Mouse (Mus musculus) G1E (cell line): ENCODE measurements around the gene Olfr325. TPM values are rescaled to one million over a fixed set of nuclear protein-coding genes. Genes with fewer than 3 reads are reported as not detected.

Experiments used
- ATAC-seq: 2 replicates; pipeline ENCODE4 v1.8.0; 2016; ENCODE audit warnings: mild to moderate bottlenecking; ENCODE audit not compliant: insufficient number of reproducible peaks, poor library complexity, low FRiP score, severe bottlenecking; ENCODE audit errors: extremely low read depth
- DNase-seq: peaks from one replicate; pipeline ENCODE4 v3.0.0; 2012; ENCODE audit warnings: low spot score
- H3K27me3 ChIP-seq: 2 replicates; pipeline ENCODE4 v1.6.1; 2012; ENCODE audit warnings: mild to moderate bottlenecking, low read length, inconsistent platforms; ENCODE audit not compliant: insufficient read depth
- H3K36me3 ChIP-seq: replicated peaks from 2 replicates; pipeline ENCODE3; 2012; ENCODE audit warnings: mild to moderate bottlenecking, inconsistent platforms
- H3K4me1 ChIP-seq: 2 replicates; pipeline ENCODE4 v1.6.1; 2012; ENCODE audit warnings: low read depth, low read length, inconsistent platforms, mixed read lengths; ENCODE audit not compliant: insufficient read depth
- H3K4me3 ChIP-seq: 2 replicates; pipeline ENCODE4 v1.5.1; 2012; ENCODE audit warnings: low read depth, mild to moderate bottlenecking, inconsistent platforms, low read length, moderate library complexity, mixed read lengths
- H3K9me3 ChIP-seq: replicated peaks from 2 replicates; pipeline ENCODE4 v1.6.1; 2012; ENCODE audit warnings: inconsistent platforms
- CTCF ChIP-seq: IDR thresholded peaks from 2 replicates; pipeline ENCODE4 v1.5.1; 2012; ENCODE audit warnings: low read depth, low read length, inconsistent platforms, mixed read lengths
- GATA1 ChIP-seq: IDR thresholded peaks from 2 replicates; pipeline ENCODE4 v1.6.1; 2012; ENCODE audit warnings: borderline replicate concordance, low read length, inconsistent platforms, mixed read lengths
- GATA2 ChIP-seq: IDR thresholded peaks from 2 replicates; pipeline ENCODE4 v1.6.1; 2012; ENCODE audit warnings: low read depth, low read length, inconsistent platforms, borderline replicate concordance
- POLR2AphosphoS5 ChIP-seq: IDR thresholded peaks from 2 replicates; pipeline ENCODE4 v1.6.1; 2012; ENCODE audit warnings: low read depth, low read length, inconsistent platforms; ENCODE audit not compliant: insufficient replicate concordance
- TAL1 ChIP-seq: conservative IDR thresholded peaks from 2 replicates; pipeline ENCODE4 v1.6.1; 2012; ENCODE audit warnings: low read depth, low read length, inconsistent platforms, mixed read lengths
- polyA plus RNA-seq: library from polyadenylated mRNA; stranded (reverse); fragments of >175 nt; gene quantifications from 2 replicates; pipeline ENCODE4 v1.2.3, GENCODE M21; 2012
- total RNA-seq, 2 experiments: library from RNA; stranded (forward) in 1 of 2; stranded (reverse) in 1 of 2; fragments of 200-1000 nt in 1 of 2; fragments of >200 nt in 1 of 2; fragmentation: Nextera tagmentation in 1 of 2; gene quantifications; 2 replicates each; pipeline ENCODE4 v1.2.3; 2014 to 2017

Gene Olfr325
- total and polyA plus RNA-seq, 3 experiments: 0.16 TPM; not detected in 2

- H3K4me3 ChIP-seq: peak overlapping the region; percentile 51; the same call in 1 of the 2 replicates
- ATAC-seq: no peak; the same call in 1 of the 2 replicates
Observed at GRCm38 (mm10) chr11:58587898-58588348, 10.4 kb downstream of the Olfr325 start.

DNA sequence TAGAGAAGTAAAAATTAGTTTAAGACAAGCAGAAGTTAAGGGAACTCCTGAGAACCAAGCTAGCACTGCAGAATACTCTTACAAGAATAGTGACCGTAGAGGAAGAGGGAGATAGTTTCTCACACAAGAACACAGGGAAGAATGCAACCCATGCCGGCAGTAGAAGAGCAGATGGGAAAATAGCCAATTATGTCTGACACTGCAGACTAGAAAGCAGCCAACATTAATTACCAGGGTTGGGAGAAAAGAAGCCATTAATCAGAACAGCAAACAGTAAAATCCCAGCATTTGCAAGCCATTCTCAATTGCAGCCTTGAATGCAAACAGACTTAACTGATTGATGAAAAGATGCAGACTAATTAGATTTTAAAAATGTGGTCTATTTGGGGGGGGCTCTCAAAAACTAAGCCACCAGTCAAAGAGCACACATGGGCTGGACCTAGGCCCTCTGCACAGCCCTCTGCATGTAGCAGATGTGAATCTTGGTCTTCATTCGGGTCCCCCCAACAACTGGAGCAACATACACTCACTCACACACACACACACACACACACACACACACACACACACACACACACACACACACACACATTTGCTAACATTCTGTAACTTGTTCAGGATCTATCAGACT lies 11.2 kb downstream of the Olfr325 start:
- no peak for DNase-seq
- Histone ChIP-seq H3K36me3 (no peaks in the 10 kb centered on the region), H3K4me3 (no peak overlapping the region), H3K9me3 (no peaks in the 10 kb centered on the region), H3K27me3 (peaks cover 9% of the 10 kb centered on the region), H3K4me1 (peaks cover 7% of the 10 kb centered on the region)
- no peak for TF ChIP-seq CTCF
- no peak for TF ChIP-seq TAL1
- no peak for TF ChIP-seq POLR2AphosphoS5
- no peak for TF ChIP-seq GATA1
- TF ChIP-seq GATA2: no peak
- no peak for ATAC-seq

More at GRCm38 (mm10) chr11:58587898-58588348, 10.4 kb downstream of the Olfr325 start:
- Histone ChIP-seq H3K36me3 (no peaks in the 10 kb centered on the region), H3K27me3 (peaks cover 9% of the 10 kb centered on the region), H3K9me3 (no peaks in the 10 kb centered on the region), H3K4me1 (peaks cover 7% of the 10 kb centered on the region)
- TF ChIP-seq CTCF: peak; percentile 74
- no peak for TF ChIP-seq GATA2
- no peak for TF ChIP-seq GATA1
- TF ChIP-seq TAL1: no peak
- DNase-seq: peak; percentile 31

DNA sequence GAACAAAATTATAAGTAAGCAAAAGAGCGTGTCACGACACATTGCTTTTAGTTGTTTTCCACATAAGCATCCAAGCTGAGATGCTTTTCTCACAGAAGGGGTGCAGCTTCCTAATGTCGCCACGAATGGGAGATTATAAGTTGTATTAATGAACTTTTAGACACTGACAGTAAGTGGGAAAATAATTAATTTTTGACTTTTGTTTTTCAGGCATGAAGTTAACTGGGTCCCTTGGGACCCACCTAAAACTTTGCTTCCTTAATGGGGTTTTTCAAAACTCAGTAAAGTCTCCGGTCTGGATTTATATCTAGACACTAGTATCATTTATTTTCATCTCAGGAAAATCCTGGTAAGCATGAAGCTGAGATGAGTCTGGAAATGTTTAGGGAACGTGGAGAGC lies 17.3 kb downstream of the Olfr325 start, which contains the start of gene Olfr324:
Gene Olfr324, plus strand, starts transcription at position 301 of the 400 bp plus-strand sequence.
- H3K9me3 ChIP-seq: no peaks in the 10 kb centered on the region
- no peak for TF ChIP-seq CTCF
- TF ChIP-seq POLR2AphosphoS5: no peak
- TF ChIP-seq TAL1: no peak
- no peak for TF ChIP-seq GATA2
- no peak for TF ChIP-seq GATA1
- no peaks in the 10 kb centered on the region for H3K36me3 ChIP-seq
- H3K4me1 ChIP-seq: no peaks in the 10 kb centered on the region
- H3K27me3 ChIP-seq: peaks cover 5% of the 10 kb centered on the region
- DNase-seq: no peak
- no peak within 1 kb of the TSS for H3K4me3 ChIP-seq
- no peak for ATAC-seq

DNA sequence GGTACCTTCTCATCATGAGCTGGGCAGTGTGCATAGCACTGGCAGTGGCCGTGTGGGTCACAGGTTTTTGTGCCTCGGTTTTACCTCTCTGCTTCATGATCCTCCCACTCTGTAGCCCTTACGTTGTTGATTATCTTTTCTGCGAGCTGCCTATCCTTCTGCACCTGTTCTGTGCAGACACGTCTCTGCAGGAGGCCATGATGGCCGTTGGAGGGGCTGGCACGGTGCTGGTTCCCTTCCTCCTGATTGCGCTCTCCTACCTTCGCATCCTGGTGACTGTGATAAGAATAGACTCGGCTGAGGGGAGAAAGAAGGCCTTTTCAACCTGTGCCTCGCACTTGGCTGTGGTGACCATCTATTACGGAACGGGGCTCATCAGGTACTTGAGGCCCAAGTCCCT lies 20.3 kb downstream of the Olfr325 start:
- no peaks in the 10 kb centered on the region for H3K4me1 ChIP-seq
- no peaks in the 10 kb centered on the region for H3K9me3 ChIP-seq
- TF ChIP-seq GATA2 (no peak), TAL1 (no peak), POLR2AphosphoS5 (no peak), GATA1 (no peak), CTCF (no peak)
- H3K4me3 ChIP-seq: no peak overlapping the region
- H3K36me3 ChIP-seq: no peaks in the 10 kb centered on the region
- H3K27me3 ChIP-seq: peaks cover 7% of the 10 kb centered on the region
- DNase-seq (no peak), ATAC-seq (no peak)

- Histone ChIP-seq H3K4me1 (no peaks in the 10 kb centered on the region), H3K4me3 (no peak overlapping the region), H3K36me3 (no peaks in the 10 kb centered on the region), H3K27me3 (peaks cover 14% of the 10 kb centered on the region), H3K9me3 (no peaks in the 10 kb centered on the region)
- DNase-seq: no peak
- no peak for ATAC-seq
- TF ChIP-seq GATA1 (no peak), POLR2AphosphoS5 (no peak), CTCF (no peak), GATA2 (no peak), TAL1 (no peak)
Observed at GRCm38 (mm10) chr11:58602062-58602461, 24.5 kb downstream of the Olfr325 start.

- H3K4me3 ChIP-seq: no peak overlapping the region
- no peak for DNase-seq
Observed at GRCm38 (mm10) chr11:58602800-58603560, 25.4 kb downstream of the Olfr325 start.

More at GRCm38 (mm10) chr11:58602800-58603560, 25.4 kb downstream of the Olfr325 start:
- no peak for ATAC-seq
- no peak for TF ChIP-seq GATA2
- TF ChIP-seq TAL1: no peak
- no peak for TF ChIP-seq GATA1
- no peak for TF ChIP-seq CTCF
- TF ChIP-seq POLR2AphosphoS5: no peak
- H3K9me3 ChIP-seq: no peaks in the 10 kb centered on the region
- H3K27me3 ChIP-seq: peaks cover 10% of the 10 kb centered on the region; the same call in 1 of the 2 replicates
- no peaks in the 10 kb centered on the region for H3K4me1 ChIP-seq
- no peaks in the 10 kb centered on the region for H3K36me3 ChIP-seq
